Mouse (Mus musculus) ES-E14 (cell line): ENCODE data around the gene Adgrg5. TPM values are rescaled to one million over a fixed set of nuclear protein-coding genes. Genes with fewer than 3 reads are reported as not detected.
A peak's percentile ranks its signal among the peaks of the same experiment; 100 is the strongest.

Experiments
- DNase-seq: peaks from one replicate; pipeline ENCODE4 v3.0.0-alpha.2; 2013; ENCODE audit warnings: low read depth, low spot score
- H3K27ac ChIP-seq: 2 replicates; pipeline ENCODE4 v1.5.1; 2012; ENCODE audit warnings: low read depth, mild to moderate bottlenecking, low read length, moderate library complexity, mixed read lengths; ENCODE audit not compliant: poor library complexity, insufficient read depth, severe bottlenecking
- H3K36me3 ChIP-seq: 2 replicates; pipeline ENCODE4 v1.6.1; 2012; ENCODE audit warnings: mild to moderate bottlenecking, low read length, moderate library complexity, mixed read lengths; ENCODE audit not compliant: control insufficient read depth, poor library complexity, insufficient read depth, severe bottlenecking
- H3K4me1 ChIP-seq, 2 experiments: fragments of 150-350 bp in 1 of 2; sonication (generic) in 1 of 2; 2 replicates each; pipeline ENCODE4 v1.6.1; 2012; ENCODE audit warnings: low read length in 2 of 2, mild to moderate bottlenecking in 1 of 2, mixed read lengths in 1 of 2; ENCODE audit not compliant: control insufficient read depth in 2 of 2, insufficient read depth in 2 of 2, poor library complexity in 1 of 2
- H3K4me3 ChIP-seq, 2 experiments: fragments of 150-350 bp in 1 of 2; sonication (generic) in 1 of 2; 2 replicates each; pipeline ENCODE4 v1.5.1; 2012; ENCODE audit warnings: low read length in 2 of 2, low read depth in 1 of 2, mild to moderate bottlenecking in 1 of 2, mixed read lengths in 1 of 2; ENCODE audit not compliant: insufficient read depth in 1 of 2, poor library complexity in 1 of 2, severe bottlenecking in 1 of 2
- H3K9ac ChIP-seq: 2 replicates; pipeline ENCODE4 v1.6.1; 2012; ENCODE audit warnings: low read depth, mild to moderate bottlenecking, low read length, mixed read lengths; ENCODE audit not compliant: poor library complexity, insufficient read depth, severe bottlenecking
- H3K9me3 ChIP-seq: fragments of 150-350 bp; sonication (generic); 2 replicates; pipeline ENCODE4 v1.6.1; 2012; ENCODE audit warnings: low read depth, mild to moderate bottlenecking, low read length; ENCODE audit not compliant: control insufficient read depth, insufficient read depth
- CHD2 ChIP-seq: IDR thresholded peaks from 2 replicates; pipeline ENCODE4 v1.6.1; 2014; ENCODE audit warnings: mild to moderate bottlenecking, low read depth, low read length, inconsistent platforms
- HCFC1 ChIP-seq: IDR thresholded peaks from 2 replicates; pipeline ENCODE4 v1.6.1; 2012; ENCODE audit warnings: low read length, inconsistent platforms, borderline replicate concordance; ENCODE audit not compliant: insufficient read depth
- MAFK ChIP-seq: IDR thresholded peaks from 2 replicates; pipeline ENCODE4 v1.6.1; 2014; ENCODE audit warnings: mild to moderate bottlenecking, low read depth, low read length, inconsistent platforms; ENCODE audit not compliant: insufficient read depth
- ZC3H11A ChIP-seq: IDR thresholded peaks from 2 replicates; pipeline ENCODE4 v1.6.1; 2012; ENCODE audit warnings: low read depth, mild to moderate bottlenecking, inconsistent platforms, low read length, borderline replicate concordance
- ZNF384 ChIP-seq: IDR thresholded peaks from 2 replicates; pipeline ENCODE4 v1.6.1; 2012; ENCODE audit warnings: low read depth, low read length, inconsistent platforms
- in situ Hi-C, 2 experiments: fragments of 600-800 bp; cut with MboI; formaldehyde crosslinking; loops; one replicate each; pipeline ENCODE4 v1.15.1; 2025; ENCODE audit warnings: low sequenced_read_pairs in 2 of 2, inconsistent platforms in 1 of 2; ENCODE audit not compliant: unreplicated experiment in 2 of 2
- total RNA-seq: library from RNA; depleted of rRNA; stranded (reverse); fragments of 300-350 nt; gene quantifications from 2 replicates; pipeline ENCODE4 v1.2.3, GENCODE M21; 2012

Gene Adgrg5
- total RNA-seq, 1 experiment, result 1.1 TPM

DNA sequence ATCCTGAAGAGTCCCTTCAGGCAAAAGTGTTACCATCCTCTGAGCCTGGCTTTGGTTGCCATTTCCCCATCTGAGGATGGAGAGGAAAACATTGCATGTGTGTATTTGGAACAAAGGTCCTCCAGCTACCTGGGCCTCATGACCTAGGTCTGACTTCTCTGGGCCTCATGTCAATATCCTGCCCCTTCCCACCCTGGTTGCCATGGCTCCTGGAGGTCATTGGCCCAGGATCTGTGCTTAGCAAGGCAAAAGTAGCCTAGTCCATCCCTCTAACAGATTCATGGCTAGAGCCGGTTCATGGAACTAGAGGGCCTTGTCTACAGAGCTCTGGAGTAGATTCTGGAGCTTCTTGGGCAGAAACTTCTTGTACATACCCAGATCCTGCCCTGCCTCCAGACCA lies 38.7 kb downstream of the Adgrg5 start:
- in situ Hi-C loops, result no loop called here
- Histone ChIP-seq H3K27ac (no peak overlapping the region), H3K4me3 (no peak overlapping the region), H3K9me3 (no peaks in the 10 kb centered on the region), H3K4me1 (no peaks in the 10 kb centered on the region), H3K9ac (no peak overlapping the region), H3K36me3 (no peaks in the 10 kb centered on the region)
- DNase-seq, result no peak
- TF ChIP-seq ZC3H11A, result no peak
- no peak for TF ChIP-seq MAFK
- TF ChIP-seq CHD2, result no peak
- no peak for TF ChIP-seq HCFC1
- no peak for TF ChIP-seq ZNF384

DNA sequence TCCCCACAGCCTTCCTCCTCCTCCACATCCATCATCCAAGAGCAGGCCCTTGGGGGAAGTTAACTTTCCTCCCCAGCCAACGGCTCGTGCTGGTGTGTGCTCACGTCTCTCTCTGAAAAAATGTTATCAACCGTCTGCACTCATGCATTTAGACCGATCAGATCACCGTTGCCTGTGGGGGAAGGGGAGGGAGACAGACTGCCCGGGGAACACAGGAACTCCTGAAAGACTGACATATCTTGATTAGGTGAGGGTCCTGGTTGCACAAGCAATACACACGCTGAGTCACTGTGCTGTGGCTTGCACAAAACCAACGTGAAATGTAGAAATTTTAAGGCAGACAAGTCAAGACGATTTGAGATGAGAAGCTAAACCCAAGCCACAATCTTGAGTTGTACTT lies 41.3 kb downstream of the Adgrg5 start:
- no peak overlapping the region for H3K27ac ChIP-seq
- in situ Hi-C loops, result no loop called here

DNA sequence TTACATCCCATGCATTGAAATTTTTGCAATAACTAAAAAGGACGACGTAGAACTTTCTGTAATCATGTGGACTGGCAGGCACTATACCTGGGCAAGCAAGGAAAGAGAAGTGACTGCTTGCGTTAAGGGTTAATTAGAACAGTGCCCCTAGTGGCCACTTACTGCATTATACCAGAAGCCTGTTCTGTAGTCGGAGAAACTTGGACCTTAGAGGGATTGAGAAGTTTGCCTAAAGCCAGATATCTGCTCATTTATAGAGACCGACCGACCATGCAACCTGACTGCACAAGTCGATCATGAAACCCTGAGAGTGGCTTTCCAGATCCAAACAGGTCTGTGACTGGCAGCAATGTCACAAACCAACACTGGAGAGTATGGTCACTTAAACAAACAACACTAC lies 43.1 kb downstream of the Adgrg5 start:
- Histone ChIP-seq H3K4me3 (no peak overlapping the region), H3K36me3 (no peaks in the 10 kb centered on the region), H3K27ac (no peak overlapping the region), H3K9ac (no peak overlapping the region), H3K4me1 (no peaks in the 10 kb centered on the region), H3K9me3 (no peaks in the 10 kb centered on the region)
- DNase-seq, result peak; percentile 37
- in situ Hi-C loops, result no loop called here
- no peak for TF ChIP-seq HCFC1
- TF ChIP-seq CHD2, result no peak
- TF ChIP-seq ZNF384, result no peak
- TF ChIP-seq MAFK, result no peak
- no peak for TF ChIP-seq ZC3H11A

More for the DNA sequence above, 41.3 kb downstream of the Adgrg5 start:
- TF ChIP-seq ZC3H11A (no peak), CHD2 (no peak), MAFK (no peak)
- no peaks in the 10 kb centered on the region for H3K36me3 ChIP-seq
- H3K9me3 ChIP-seq, result no peaks in the 10 kb centered on the region
- H3K4me3 ChIP-seq, result no peak overlapping the region
- H3K9ac ChIP-seq, result no peak overlapping the region
- no peaks in the 10 kb centered on the region for H3K4me1 ChIP-seq
- DNase-seq, result no peak

DNA sequence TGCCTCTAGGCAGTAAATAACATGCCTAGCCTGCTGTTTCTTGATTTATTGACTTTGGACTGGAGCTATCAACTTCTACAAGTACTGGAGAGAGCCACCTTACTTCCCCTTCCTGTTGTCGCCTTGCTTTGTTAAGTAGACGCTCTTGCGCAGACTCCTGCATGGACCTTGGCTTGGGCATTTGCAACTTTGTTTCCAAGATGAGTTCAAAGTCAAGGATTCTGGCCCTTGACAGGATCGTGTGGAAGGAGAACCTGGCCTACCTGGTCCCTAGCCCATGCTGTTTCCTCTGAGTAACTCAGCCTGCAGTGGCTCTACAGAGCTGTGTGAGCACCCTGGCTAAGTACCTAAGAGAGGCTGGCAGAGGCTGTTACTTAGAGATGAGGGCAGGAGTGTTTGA lies 43.6 kb downstream of the Adgrg5 start:
- H3K27ac ChIP-seq, result no peak overlapping the region
- no peaks in the 10 kb centered on the region for H3K4me1 ChIP-seq
- in situ Hi-C loops, result no loop called here
- no peak overlapping the region for H3K4me3 ChIP-seq
- H3K9me3 ChIP-seq, result no peaks in the 10 kb centered on the region
- no peak overlapping the region for H3K9ac ChIP-seq
- no peak for DNase-seq
- no peak for TF ChIP-seq MAFK
- TF ChIP-seq ZC3H11A, result no peak
- no peak for TF ChIP-seq HCFC1
- TF ChIP-seq CHD2, result no peak
- no peak for TF ChIP-seq ZNF384
- no peaks in the 10 kb centered on the region for H3K36me3 ChIP-seq

DNA sequence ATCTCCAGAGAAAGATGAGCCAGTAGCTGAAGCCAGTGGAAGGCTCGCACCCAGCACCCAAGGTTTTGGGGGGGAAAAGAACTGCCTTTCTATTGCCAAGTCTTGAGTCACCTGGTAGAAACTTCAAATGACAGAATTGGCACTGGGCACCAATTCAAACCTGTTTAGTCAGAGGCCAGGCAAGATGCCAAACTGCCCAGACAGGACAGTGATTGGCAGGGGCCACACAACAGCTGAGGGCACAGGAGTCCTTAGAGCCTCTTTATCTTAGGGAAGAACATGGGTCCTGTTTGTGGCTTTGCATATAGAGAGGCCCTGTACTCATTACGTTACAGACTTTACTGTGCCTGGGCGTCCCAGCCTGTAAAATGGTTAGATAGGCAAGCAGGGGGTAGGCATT lies 44.1 kb downstream of the Adgrg5 start:
- no peaks in the 10 kb centered on the region for H3K4me1 ChIP-seq
- in situ Hi-C loops, result no loop called here
- no peak overlapping the region for H3K4me3 ChIP-seq
- H3K9ac ChIP-seq, result no peak overlapping the region
- H3K27ac ChIP-seq, result no peak overlapping the region
- no peak for TF ChIP-seq HCFC1
- no peak for TF ChIP-seq ZC3H11A
- no peak for TF ChIP-seq MAFK
- TF ChIP-seq ZNF384, result no peak
- no peak for TF ChIP-seq CHD2
- no peaks in the 10 kb centered on the region for H3K36me3 ChIP-seq
- H3K9me3 ChIP-seq, result no peaks in the 10 kb centered on the region
- no peak for DNase-seq
